Mouse (Mus musculus): ENCODE measurements at regions not wholly inside any gene's neighbourhood (a gene's known extent, or its start where the extent isn't known, plus 50 kb on each side); places are given as distances from the start of the nearest gene placed in this dataset.
"Not testable (repeated sequence)": the region's sequence is repeated elsewhere in the genome, so short reads cannot be mapped to it uniquely, and the experiment has no call there.

DNA sequence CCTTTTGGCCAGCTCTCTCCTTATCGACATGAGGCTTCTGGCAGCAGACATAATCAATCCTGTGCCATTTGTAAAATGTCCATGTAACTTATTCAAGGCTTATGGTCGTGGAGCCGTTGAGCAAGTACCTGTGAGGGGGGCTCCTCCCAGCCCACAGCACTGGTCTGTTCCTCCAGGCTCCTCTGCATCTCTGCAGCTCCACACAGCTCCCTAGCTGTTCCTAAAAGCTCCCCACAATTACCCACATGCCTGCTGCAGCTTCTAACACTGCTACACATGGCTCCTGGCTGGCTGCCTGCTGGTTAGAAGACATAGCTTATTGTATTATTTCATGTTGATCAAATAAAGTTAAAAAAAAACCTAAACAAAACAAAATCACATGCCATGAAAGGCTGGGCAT, 77.9 kb downstream of the Tcp10c start:
- H3K4me3 ChIP-seq; H3K9ac ChIP-seq (ENCODE audit: low read depth, low read length); H3K4me1 ChIP-seq (ENCODE audit: control insufficient read depth, insufficient read depth, low read length); H3K27me3 ChIP-seq (ENCODE audit: control insufficient read depth, insufficient read depth, low read length); intact Hi-C loops (cut with DNase I); DNase-seq; H3K36me3 ChIP-seq (ENCODE audit: control insufficient read depth, insufficient read depth, low read length); H3K27ac ChIP-seq; H3K79me2 ChIP-seq (replicated peaks; ENCODE audit: control insufficient read depth, insufficient read depth, low read length): not testable (repeated sequence)
- whole genome bisulfite sequencing: 72% methylated on average over 3 of the region's 3 CpGs

DNA sequence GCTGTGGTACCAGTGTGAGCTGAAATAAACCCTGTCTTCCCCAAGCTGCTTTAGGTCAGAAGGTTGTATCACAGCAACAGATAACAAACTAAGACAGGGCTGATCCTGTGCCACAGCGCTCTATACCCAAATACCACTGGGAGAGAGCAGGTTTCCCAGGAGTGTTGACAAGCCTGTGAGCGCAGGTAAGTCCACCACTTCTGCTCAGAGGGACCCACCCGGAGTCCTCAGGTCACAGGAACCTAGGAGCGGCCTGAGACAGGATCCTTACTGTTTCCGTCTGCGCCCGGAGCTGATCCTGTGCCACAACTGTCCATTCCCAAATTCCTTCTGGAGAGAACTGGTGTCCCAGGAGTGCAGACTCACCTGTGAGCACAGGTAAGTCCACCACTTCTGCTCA, 79.8 kb downstream of the Tcp10c start:
- H3K4me1 ChIP-seq (ENCODE audit: control insufficient read depth, insufficient read depth, low read length); H3K79me2 ChIP-seq (replicated peaks; ENCODE audit: control insufficient read depth, insufficient read depth, low read length); H3K36me3 ChIP-seq (ENCODE audit: control insufficient read depth, insufficient read depth, low read length); DNase-seq; H3K4me3 ChIP-seq; H3K27ac ChIP-seq; intact Hi-C loops (cut with DNase I); H3K27me3 ChIP-seq (ENCODE audit: control insufficient read depth, insufficient read depth, low read length); H3K9ac ChIP-seq (ENCODE audit: low read depth, low read length): not testable (repeated sequence)
- 82% methylated on average over 7 of the region's 7 CpGs for WGBS

DNA sequence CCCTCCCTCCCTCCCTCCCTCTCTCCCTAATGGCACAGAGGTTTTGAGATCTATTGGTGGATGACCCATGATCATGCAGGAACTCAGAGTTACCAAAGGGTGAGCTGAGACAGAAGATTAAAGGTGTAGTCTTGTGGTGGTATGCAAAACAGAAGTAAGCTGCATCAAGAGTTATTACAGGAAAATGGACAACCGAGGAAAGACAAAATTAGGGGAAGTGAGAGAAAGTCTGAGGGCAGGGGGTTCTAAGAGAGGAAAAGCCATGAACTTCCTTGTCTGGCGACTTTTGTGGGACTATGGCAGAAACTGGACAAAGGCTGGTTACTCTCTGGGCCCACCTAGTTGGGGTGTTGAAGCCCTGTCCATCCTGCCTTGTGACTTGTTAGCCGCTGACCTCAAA, 84.4 kb downstream of the Tcp10c start:
- 62% methylated on average over 3 of the region's 3 CpGs for WGBS
- intact Hi-C loops (cut with DNase I); DNase-seq: not testable (repeated sequence)

DNA sequence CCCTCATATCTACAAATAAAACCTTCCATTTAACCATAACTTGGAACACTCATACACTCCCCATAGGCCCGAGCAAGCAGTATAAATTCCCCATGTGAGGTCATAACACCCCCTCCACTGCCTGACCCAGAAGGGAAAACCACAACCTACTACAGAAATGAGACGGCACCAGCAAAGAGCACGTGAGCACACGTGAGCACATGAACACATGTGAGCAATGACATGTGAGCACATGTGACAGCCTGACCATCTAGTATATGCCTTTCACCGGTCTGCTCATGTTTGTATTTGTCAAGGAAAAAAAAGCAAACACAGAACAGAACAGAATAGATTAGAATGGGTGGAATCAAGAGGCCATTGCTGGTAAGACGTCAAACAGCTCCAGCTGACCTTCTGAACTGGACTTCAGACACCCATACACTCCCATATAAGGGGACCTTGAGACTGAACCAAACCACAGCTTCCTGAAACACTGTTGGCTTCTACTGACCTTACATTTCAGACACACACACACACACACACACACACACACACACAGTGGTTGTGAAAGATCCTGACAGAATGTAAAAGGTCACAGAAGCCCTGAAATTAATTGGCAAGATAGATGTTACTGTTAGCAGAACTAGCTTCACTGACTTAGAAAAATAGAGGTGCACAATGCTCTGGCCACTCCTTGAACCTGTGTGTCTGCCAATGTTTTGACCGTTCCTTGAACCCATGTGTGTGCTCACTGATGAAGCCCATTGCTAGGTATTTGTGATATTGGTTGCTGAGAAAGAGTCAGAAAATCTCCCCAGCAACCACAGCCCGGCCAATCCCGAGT, 86.5 kb downstream of the Tcp10c start:
- H3K27ac ChIP-seq; DNase-seq; H3K4me3 ChIP-seq; intact Hi-C loops (cut with DNase I); H3K4me1 ChIP-seq (ENCODE audit: control insufficient read depth, insufficient read depth, low read length); H3K27me3 ChIP-seq (ENCODE audit: control insufficient read depth, insufficient read depth, low read length); H3K79me2 ChIP-seq (replicated peaks; ENCODE audit: control insufficient read depth, insufficient read depth, low read length); H3K36me3 ChIP-seq (ENCODE audit: control insufficient read depth, insufficient read depth, low read length); H3K9ac ChIP-seq (ENCODE audit: low read depth, low read length): not testable (repeated sequence)
- 66% methylated on average over 9 of the region's 9 CpGs for WGBS

More for the DNA sequence above, 84.4 kb downstream of the Tcp10c start:
- not testable (repeated sequence) for H3K79me2 ChIP-seq (replicated peaks; ENCODE audit: control insufficient read depth, insufficient read depth, low read length); H3K9ac ChIP-seq (ENCODE audit: low read depth, low read length); H3K4me1 ChIP-seq (ENCODE audit: control insufficient read depth, insufficient read depth, low read length); H3K4me3 ChIP-seq; H3K27me3 ChIP-seq (ENCODE audit: control insufficient read depth, insufficient read depth, low read length); H3K27ac ChIP-seq; H3K36me3 ChIP-seq (ENCODE audit: control insufficient read depth, insufficient read depth, low read length)

DNA sequence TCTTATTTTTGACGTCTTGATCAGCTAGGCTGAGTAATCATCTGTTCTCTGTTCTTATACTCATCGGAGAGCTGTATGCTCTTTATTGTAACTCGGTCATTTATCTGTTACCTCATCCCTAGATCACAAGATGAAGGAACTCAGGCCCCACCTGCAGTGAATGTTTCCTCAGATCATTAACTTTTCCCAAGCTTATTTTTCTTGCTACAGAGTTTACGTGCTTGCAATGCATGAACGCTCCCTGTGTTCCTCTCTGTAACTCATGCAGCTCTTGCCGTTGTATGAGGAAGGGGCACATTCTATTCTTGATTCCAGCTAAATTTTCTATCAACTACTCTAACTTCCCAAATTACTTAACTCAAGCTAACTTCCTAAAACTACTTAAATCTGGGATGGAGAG, 87.9 kb downstream of the Tcp10c start:
- DNase-seq; H3K27me3 ChIP-seq (ENCODE audit: control insufficient read depth, insufficient read depth, low read length); H3K27ac ChIP-seq; H3K79me2 ChIP-seq (replicated peaks; ENCODE audit: control insufficient read depth, insufficient read depth, low read length); H3K9ac ChIP-seq (ENCODE audit: low read depth, low read length); intact Hi-C loops (cut with DNase I); H3K4me1 ChIP-seq (ENCODE audit: control insufficient read depth, insufficient read depth, low read length); H3K4me3 ChIP-seq; H3K36me3 ChIP-seq (ENCODE audit: control insufficient read depth, insufficient read depth, low read length): not testable (repeated sequence)
- 90% methylated on average over 5 of the region's 6 CpGs for WGBS

DNA sequence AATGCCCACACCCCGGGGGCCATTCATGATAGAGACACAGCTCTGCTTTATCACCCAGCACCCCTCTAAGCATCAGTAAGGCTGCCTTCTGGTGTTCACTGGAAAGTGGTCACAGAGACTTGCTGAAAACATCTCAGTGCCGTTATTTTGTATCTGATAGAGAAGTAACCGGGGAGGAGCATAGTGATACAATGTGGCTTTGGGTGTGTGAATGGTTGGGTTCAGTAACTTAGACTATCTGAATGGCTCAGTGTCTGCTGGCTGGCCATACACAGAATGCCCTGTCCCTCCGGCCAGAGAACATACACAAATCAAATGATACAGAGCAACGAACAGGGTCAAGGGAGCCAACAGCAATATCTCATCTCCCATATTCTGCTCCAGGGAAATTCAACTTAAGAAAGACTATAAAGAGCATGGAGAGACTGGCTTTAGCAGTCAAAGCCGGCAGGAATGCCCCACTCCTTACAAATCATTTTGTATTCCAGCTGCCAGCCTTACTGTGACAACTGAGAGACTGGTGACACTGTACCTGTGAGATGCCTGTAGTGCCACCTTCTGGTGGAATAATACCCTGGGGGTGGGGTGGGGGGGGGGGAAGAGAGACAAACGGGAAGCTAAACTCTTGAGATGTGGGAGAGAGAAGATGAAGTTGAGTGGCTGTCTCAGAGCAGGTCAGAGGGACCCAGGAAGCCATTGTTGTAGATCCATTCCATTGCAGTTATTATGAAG, 102.7 kb downstream of the Tcp10c start:
- H3K27me3 ChIP-seq (ENCODE audit: control insufficient read depth, insufficient read depth, low read length); H3K36me3 ChIP-seq (ENCODE audit: control insufficient read depth, insufficient read depth, low read length); H3K9ac ChIP-seq (ENCODE audit: low read depth, low read length); H3K4me3 ChIP-seq; H3K79me2 ChIP-seq (replicated peaks; ENCODE audit: control insufficient read depth, insufficient read depth, low read length); DNase-seq; intact Hi-C loops (cut with DNase I); H3K4me1 ChIP-seq (ENCODE audit: control insufficient read depth, insufficient read depth, low read length); H3K27ac ChIP-seq: not testable (repeated sequence)
- 74% methylated on average over 7 of the region's 7 CpGs for WGBS

DNA sequence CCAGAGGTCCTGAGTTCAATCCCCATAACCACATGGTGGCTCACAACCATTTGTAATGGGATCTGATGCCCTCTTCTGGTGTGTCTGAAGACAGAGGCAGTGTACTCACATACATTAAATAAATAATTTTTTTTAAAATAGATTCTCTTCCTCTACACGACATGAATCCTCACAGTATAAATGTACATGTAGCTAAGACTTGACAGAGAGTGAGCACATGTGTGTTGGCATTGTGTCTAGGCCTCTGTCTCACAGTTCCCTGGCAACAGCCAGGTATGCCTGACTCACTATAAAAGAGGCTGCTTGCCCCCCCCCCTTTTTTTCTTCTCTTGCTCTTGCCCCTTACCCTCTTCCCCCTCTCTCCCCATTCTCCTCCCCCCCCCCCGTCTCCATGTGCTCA, 103.6 kb downstream of the Tcp10c start:
- H3K4me1 ChIP-seq (ENCODE audit: control insufficient read depth, insufficient read depth, low read length); intact Hi-C loops (cut with DNase I); H3K27ac ChIP-seq; H3K27me3 ChIP-seq (ENCODE audit: control insufficient read depth, insufficient read depth, low read length); H3K9ac ChIP-seq (ENCODE audit: low read depth, low read length); DNase-seq; H3K36me3 ChIP-seq (ENCODE audit: control insufficient read depth, insufficient read depth, low read length); H3K4me3 ChIP-seq; H3K79me2 ChIP-seq (replicated peaks; ENCODE audit: control insufficient read depth, insufficient read depth, low read length): not testable (repeated sequence)
- WGBS: 74% methylated on average over 2 of the region's 2 CpGs

DNA sequence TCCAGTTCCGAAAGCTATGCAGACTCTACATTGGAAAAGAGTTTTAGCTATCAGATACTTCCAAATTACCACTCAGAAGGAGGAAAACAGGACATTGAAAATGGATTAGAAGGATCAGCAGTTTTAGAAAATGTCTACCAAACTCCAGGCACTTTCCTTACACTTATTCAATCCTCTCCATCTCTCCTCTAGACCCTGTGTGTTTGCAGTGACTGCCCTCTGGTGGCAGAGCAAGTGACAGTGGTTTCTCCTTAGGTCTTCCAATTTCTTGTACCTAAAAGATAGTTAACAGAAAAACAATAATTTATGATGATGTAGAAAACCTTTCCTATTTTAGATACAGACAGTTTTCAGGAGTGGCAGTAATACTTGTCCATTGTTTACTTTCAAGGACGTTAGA, 104.4 kb downstream of the Tcp10c start:
- DNase-seq; H3K9ac ChIP-seq (ENCODE audit: low read depth, low read length); H3K79me2 ChIP-seq (replicated peaks; ENCODE audit: control insufficient read depth, insufficient read depth, low read length); H3K27me3 ChIP-seq (ENCODE audit: control insufficient read depth, insufficient read depth, low read length); intact Hi-C loops (cut with DNase I); H3K36me3 ChIP-seq (ENCODE audit: control insufficient read depth, insufficient read depth, low read length); H3K4me3 ChIP-seq; H3K4me1 ChIP-seq (ENCODE audit: control insufficient read depth, insufficient read depth, low read length); H3K27ac ChIP-seq: not testable (repeated sequence)
- WGBS: 29% methylated on average over 1 of the region's 2 CpGs

DNA sequence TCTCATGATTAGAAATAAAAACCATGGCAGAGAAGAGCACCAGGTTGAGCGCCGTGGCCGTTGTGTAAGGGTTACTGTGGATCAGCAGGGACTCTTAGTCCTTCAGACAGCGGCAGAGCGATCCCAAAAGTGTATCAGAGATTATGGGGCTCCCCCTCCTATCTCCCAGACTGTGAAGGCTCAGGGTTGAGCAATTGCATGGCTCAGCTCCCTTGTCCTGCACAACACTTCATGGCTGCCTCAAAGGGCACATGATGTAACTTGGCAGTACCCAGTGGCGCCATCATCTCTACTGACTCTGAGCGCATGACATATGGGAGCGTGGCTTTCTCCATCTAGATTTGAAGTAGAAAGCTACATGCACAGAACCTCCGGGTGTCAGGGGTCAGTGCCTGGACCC, 108.3 kb downstream of the Tcp10c start:
- H3K36me3 ChIP-seq (ENCODE audit: control insufficient read depth, insufficient read depth, low read length); H3K79me2 ChIP-seq (replicated peaks; ENCODE audit: control insufficient read depth, insufficient read depth, low read length); H3K27me3 ChIP-seq (ENCODE audit: control insufficient read depth, insufficient read depth, low read length); intact Hi-C loops (cut with DNase I); H3K9ac ChIP-seq (ENCODE audit: low read depth, low read length); H3K27ac ChIP-seq; DNase-seq; H3K4me1 ChIP-seq (ENCODE audit: control insufficient read depth, insufficient read depth, low read length); H3K4me3 ChIP-seq: not testable (repeated sequence)
- 94% methylated on average over 5 of the region's 9 CpGs for WGBS

DNA sequence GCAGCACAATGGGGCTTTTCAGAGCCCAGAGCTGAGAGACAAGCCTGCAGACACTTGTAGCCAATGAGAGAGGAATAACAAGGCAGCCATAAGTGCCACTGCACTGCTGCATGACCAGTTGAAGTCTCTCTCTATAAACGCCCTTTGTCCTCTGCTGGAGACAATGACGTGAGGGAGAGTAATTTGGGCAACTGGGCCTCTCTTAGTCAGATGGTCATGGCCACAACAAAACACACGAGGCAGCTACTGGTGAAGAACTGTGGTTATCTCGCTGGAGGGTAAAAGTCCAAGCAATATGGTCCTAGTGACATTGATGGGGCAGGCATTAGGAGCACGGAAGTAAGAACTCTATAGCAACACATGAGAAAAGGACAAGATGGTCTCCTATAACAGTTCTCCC, 111.5 kb downstream of the Tcp10c start:
- WGBS: 58% methylated on average over 5 of the region's 5 CpGs

More for the DNA sequence above, 111.5 kb downstream of the Tcp10c start:
- H3K4me1 ChIP-seq (ENCODE audit: control insufficient read depth, insufficient read depth, low read length); H3K27me3 ChIP-seq (ENCODE audit: control insufficient read depth, insufficient read depth, low read length); H3K79me2 ChIP-seq (replicated peaks; ENCODE audit: control insufficient read depth, insufficient read depth, low read length); H3K36me3 ChIP-seq (ENCODE audit: control insufficient read depth, insufficient read depth, low read length); intact Hi-C loops (cut with DNase I); DNase-seq; H3K4me3 ChIP-seq; H3K9ac ChIP-seq (ENCODE audit: low read depth, low read length); H3K27ac ChIP-seq: not testable (repeated sequence)

All from heart, adult 2 months (tissue).